Mouse (Mus musculus) heart, postnatal 10 days (tissue): ENCODE results near the gene Dgkg. TPM values are rescaled to one million over a fixed set of nuclear protein-coding genes. Genes with fewer than 3 reads are reported as not detected.

ENCODE experiments used
- DNase-seq, 2 experiments: peaks; one replicate each; pipeline ENCODE4 v3.0.0; 2021
- intact Hi-C: fragments of 180-260 bp; cut with DNase I; formaldehyde crosslinking; loops from one replicate; pipeline ENCODE4 v1.15.1; 2025
- total RNA-seq, 2 experiments: library from RNA; stranded (reverse); gene quantifications; 2 replicates each; pipeline ENCODE4 v1.2.3; 2021

Gene Dgkg
- under 1 TPM; 0.62 to 0.84 TPM for total RNA-seq

DNA sequence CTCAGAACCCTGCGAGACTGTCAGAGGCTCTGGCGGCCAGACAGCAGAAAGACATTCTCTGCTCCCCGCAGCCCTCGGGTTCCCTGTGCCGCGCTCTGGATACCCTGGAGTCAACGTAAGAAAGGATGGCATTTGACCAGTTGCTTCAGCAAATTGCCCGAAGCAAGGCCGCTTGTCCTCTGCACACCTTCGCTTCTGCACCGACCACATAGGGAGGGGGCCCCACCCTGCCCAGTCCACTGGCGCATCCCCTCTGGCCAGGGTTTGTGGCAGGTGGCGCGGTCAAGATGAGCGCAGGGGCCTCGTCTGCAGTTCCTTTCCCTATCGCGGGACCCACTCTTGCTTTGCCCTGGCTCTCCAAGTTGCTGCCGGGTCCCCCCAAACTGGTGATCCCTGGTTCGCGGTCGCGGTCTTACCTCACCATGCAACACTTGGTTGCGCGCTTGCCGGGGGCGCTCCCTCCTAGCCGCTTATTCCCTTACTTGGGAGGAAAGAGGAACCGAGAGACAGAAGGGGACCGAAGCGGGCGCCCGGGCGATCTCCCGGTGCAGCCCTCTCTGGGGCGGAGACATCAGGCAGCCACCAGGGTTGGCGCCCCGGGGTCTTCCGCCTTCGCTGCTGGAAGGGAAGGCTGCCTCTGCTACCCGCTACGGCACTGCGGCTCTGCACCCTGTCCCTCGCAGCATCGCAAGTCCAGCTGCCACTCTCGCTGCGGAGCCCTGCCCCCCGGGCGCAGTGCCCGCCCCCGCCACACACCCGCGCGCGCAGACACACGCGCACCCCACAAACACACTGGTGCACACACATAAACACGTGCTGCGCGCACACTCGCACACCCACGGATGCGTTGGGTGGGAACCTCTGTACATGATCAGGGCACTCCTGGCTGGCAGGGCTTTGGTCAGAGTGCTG is at the start of gene Dgkg:
Gene Dgkg, minus strand, starts transcription at position 689 of the 912 bp plus-strand sequence.
- intact Hi-C loops = no loop called here
- DNase-seq = peak; percentile 22 to 45

DNA sequence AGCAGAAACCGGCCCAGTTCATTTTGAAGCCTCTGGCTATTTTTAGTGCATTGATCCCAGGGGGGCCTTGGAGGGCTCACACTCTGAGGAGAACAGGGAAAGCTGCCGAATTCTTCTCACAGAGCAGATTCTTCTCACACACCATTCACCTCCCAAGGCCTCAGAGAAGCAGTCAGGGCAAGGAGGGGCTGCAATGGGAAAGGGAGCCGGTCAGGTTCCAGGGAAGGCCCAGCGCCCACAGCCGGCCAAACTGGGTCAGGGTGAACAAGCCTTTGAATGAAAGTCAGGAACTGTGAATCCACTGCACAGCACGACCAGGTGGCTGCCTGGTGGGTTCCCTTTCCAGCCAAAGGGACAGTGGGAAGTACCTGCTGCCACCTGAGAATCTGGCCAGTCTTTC is 47.9 kb upstream of the Dgkg start:
- DNase-seq = peak; percentile 24 to 56
- intact Hi-C loops = no loop called here

DNA sequence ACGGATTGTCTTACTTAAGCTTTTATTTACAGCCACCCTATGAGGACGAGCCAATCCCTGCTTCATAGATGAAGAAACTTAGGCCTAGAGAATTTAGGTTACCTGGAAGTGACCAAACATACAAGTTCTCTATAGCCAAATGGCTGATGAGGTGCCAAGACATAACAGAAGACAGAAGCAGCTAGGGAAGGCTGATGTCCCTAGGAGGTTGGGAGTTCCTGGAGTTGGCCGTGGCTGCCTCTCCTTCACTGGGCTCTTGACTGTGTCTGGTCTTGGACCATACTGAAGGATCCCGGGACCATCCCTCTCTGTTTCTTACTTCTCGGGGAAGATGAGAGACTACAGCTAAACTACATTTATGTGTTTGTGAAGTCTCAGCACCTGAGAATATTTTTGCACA is 47.1 kb upstream of the Dgkg start:
- no peak for DNase-seq
- intact Hi-C loops = no loop called here

DNA sequence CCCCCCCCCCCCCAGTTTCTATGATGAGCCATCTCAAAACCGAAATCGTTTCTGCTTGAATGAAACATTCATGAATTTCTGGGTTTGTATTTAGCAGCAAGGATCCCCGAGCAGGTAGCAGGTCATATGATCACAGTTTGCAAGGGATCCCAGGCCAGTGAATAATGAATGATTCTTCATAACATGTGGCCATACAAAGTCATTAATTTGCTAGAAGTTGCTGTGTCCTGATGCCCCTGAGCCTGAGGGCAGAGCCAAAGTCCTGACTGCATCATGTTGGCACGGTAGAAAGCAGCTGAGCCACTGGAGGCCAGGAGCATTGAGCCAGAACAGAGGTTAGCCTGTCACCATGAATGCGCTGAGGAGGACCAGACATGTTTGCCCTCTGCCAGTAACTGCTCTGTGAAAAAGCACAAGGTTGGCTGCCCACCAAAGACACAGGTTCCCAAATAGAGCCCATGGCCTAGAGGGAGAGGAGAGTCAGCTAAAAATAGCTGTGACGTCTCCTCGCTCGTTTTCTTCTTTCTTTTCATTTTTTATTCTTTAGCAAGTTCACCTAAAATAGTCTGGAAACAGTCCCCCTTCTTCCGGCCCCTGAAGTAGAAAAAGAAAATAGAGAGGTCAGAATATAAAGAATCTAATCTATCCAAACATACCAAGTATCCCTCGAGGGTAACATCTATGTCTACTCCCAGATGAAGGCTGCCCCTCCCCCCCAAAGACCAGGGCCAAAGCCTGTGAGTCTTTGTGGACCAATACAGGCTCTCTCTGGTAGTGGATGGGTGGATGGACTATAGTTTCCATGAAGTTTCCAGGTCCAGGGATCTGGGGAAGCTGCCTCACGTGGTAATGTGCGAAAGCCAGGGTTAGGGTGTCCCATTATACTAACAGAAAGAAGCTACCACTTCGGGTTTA is 42.1 kb upstream of the Dgkg start:
- peak; percentile 88 to 90 for DNase-seq
- intact Hi-C loops = no loop called here

DNA sequence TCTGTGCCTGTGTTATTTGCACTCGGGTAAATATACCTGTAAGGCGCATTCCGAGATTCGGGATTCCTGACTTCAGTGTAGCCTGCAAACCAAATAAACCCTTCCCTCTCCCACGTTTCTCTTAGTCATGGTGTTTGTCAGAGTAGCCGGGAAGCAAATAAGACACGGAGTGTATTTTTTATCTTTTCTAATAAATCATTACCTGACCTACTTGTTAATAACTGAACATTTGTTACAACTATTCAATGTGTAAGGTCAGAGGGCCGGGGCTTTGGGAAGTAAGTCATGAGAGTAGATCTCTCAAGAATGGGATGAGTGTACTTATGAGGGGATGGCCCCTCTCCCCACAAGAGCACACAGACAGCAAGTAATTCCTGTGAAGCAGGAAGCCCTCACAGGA is 41.1 kb upstream of the Dgkg start:
- no peak for DNase-seq
- intact Hi-C loops = no loop called here

DNA sequence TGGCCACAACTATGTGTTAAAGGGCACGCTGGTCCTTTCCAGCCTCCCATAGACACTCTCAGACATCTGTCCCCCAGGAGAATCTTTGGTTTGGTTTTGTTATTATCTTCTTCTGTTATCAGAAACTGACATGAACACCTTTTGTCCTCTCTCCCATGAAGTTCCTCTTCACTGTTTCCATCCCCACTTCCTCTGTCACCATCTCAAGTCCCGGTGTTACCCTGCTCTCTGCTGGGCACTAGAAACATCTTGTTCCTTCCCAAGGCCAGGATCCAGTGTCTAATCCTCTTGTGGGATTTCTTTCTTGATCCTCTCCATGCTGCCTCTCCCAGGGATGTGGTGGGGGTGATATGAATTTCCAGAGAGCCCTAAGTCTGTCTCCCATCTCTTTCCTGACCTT is 32.6 kb upstream of the Dgkg start:
- intact Hi-C loops = no loop called here
- DNase-seq = no peak

DNA sequence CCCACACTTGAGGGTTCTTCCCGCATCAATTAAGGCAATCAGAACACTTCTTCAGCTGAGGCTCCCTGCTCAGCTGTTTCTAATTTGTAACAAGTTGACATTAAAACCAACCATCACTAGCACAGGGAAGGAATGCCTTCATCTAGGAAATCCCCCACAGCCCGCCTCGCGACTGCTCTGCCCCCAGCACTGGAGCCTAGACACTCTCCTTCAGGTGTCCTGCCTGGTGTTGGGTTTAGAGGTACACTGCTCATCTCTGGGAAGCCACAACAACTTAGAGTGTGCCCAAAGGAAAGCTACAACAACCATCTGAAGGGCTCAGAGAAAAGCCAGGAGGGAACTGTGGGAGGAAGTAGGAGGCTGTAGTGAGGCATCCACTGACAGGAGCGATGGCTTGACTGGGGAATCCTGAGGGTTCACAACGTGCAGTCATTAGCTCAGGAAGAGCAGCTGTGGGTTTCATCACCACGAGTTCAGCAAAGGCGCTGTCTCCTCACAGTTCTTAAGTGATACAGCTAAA is 30.8 kb upstream of the Dgkg start:
- DNase-seq = no peak
- intact Hi-C loops = no loop called here

DNA sequence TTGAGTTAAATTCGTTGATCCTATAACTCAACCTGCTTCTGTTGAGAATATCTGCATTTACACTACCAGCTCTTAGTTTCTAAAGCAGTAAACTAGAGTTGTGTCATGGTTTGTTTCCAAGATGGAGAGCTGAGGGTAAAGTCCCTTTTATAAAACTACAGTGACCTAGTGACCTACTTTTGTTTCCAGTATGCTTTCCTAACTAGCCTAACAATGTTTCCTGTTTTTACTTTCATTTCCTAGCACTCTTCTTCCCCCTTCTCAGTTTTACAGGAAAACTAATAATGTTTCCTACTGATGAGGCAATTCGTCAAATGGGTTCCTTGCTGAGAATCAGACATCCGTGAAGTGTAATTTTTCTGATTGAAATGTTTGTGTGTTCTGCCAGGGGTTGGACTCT is 26.6 kb upstream of the Dgkg start:
- intact Hi-C loops = no loop called here
- DNase-seq = no peak

DNA sequence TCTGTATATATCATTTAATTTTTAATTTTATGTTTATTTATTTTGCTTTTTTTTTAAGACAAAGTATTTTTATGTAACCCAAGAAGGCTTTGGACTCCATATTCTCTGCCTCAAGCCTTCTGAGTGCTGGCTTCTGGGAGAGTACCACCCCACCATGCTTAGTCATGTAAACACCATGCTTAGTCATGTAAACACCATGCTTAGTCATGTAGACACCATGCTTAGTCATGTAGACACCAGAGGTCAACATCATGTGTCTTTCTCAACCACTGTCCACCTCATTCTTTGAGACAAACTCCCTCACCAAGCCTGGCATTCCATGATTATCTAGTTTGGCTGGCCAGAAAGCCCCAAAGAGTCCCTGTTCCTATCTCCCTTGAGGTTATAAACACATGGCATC is 25.7 kb upstream of the Dgkg start:
- intact Hi-C loops = no loop called here

DNA sequence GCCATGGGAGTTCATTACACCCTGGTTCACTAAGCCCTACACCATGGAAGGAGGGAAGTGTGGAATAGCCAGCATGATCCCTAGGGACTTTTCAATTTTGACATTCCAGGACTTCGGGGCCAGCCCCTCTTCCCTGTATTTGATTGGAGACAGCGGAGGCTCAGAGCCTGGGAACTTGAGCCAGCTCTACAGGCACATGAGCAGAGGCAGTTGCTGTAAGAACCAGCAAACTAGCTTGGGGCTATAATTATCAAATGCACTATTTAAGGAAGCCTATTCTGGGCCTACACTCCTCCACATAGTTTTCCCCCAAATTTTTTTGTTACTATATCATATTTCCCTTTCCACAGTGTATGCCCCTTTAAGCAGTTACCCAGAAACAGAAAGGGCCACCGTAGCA is 22.6 kb upstream of the Dgkg start:
- no peak for DNase-seq
- intact Hi-C loops = no loop called here

More for the DNA sequence above, 25.7 kb upstream of the Dgkg start:
- no peak for DNase-seq

DNA sequence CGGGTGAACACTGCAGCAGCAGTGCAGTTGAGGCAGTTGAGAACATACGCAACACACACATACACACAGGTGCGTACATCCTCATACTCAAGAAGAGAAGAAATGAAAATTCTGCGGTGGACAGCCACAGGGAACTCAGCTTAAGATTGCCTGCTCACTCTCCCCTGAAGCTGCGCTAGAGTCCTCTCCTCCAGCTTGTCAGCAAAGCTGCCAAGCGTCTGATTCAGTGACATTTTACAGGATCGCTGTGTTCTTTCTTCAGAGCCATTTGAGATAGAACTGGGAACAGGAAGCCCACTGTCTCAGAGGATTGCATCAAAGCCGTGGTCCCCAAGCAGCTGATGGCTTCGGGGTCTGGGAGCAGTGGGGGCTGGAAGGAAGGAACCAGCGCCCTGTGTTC is 17.6 kb upstream of the Dgkg start:
- DNase-seq = no peak
- intact Hi-C loops = no loop called here

DNA sequence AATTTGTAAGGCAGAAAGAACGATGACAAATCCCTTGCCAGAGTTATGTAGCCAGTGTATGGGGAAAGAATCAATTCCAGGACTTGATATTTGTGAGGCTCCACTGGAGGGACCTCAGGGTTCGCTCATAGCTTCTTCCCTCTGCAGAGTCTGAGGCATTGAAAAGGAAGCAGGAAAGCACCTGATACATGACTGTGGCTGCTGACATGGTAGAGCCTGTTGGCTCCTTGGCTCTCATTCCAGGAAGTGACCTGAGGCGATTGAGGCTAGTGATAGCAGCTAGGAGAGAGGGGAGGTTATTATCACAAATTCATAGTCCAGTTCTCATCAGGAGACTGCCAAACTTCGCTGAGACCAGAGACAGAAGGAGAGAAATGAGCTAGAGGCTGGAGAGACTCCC is 17.1 kb upstream of the Dgkg start:
- intact Hi-C loops = no loop called here
- DNase-seq = no peak

DNA sequence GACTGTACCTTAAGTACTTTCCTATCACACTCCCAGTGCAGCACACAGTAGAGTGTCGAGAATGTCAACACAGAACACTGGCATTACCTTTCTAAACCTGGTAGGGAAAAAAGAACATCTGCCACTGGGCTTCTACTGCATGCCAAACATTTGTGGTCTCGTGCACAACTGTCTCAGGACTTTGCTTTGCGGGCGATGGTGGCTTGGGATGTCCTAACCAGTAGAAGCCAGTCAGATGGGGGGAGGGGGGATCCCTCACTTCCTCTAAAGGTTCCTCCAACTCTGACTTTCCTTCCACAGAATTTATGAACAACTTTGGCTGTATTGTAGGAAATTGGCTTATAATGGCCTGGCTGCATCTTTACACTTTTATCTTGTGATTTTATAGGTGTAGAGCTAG is 7.0 kb upstream of the Dgkg start:
- intact Hi-C loops = no loop called here
- DNase-seq = no peak

DNA sequence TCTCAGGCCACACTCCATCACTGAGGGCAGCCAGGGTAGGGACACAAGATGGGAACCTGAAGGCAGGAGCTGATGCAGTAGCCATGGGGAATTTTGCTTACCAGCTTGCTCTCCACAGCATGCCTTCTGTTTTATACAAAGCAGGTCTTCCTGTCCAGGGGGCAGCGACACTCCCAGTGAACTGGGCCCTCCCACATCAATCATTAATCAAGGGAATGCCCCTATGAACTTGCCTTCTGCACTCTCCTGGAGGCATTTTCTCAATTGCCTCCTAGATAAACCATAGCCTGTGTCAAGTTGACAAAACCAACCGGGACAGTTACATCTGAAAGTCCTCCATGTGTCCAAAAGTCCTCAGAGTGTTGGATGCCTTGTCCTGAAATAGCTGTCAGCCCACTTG is 6.1 kb upstream of the Dgkg start:
- intact Hi-C loops = no loop called here
- no peak for DNase-seq

DNA sequence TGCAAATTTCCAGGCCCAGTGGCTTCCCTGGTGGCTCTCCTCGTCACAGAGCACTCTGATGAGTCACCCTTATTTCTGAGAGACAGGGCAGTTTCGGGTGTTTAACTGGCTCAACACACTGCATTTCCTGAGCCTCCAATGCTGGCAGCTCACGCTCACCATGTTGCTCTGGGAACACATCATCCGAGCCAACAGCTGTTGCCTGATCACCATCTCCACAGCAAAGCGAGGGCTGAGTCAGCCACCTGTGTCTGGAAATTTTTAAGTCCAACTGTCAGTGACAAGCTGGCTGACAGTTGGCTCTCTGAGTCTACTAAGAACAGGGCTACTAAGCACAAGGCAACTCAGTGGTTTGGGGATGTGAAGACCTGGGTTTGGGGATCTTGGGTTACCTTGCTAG is 4.1 kb upstream of the Dgkg start:
- intact Hi-C loops = no loop called here
- peak in 1 of 2 experiments; percentile 6 for DNase-seq

DNA sequence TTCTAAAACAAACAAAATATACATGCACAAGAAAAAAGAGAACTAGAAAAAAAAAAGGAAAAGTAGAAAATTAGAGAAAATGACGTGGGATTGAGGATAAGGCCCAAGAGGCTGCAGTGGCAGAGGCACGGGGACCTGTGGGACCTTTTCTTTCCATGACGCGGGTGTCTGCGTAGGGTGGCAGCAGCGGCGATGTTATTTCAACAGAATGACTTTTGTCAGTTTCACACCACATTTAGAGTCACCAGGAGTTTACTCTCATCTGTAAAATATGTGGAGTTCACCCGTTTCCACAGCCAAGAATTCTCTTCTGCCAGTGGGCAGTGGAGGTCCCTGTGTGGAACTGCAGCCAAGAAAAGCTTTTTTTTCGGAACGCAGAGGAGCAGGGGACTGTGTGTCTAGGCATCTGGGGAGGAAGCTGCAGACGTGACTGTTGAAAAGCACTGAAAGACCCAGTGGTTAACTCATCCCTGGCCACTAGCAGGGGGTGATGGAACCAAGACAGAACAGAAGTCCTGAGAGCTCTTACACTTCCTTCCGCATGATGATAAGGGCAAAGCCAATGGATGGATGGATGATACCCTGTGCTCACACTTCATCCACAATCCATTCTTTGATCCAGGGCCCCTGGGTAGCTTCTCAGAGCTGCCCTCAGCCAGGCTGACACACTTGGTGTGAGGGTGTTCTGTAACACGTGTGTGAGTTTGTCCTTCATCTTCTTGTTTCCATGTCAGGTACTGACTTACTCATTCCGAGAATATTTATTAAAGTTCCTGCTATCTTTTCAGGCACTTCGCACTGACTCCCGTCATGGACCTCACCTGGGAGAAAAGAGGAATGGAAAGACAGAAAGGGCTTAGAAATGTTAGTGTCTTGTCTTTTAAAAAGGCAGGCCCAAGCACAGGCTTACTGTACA is 1.1 kb upstream of the Dgkg start:
- no peak for DNase-seq
- intact Hi-C loops = no loop called here

DNA sequence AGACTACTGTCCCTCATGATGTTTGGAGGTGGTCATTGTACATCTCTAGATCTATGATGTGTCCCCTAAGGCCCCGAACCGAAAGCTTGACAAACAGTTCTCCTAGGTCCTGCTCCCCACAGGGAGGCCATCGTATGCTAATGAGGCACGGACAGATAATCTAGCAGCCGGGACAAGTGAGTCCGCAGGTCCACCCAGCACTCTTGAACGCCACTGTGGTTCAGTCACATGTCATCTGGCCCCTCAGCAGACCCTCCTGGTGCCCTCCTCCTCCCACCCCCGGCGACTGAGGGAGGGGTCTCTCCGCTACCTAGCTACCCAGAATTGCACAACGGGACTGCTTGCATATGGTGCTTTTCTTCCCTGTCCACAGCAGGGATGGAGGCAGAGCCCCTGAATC is 1.2 kb downstream of the Dgkg start:
- intact Hi-C loops = no loop called here
- no peak for DNase-seq

DNA sequence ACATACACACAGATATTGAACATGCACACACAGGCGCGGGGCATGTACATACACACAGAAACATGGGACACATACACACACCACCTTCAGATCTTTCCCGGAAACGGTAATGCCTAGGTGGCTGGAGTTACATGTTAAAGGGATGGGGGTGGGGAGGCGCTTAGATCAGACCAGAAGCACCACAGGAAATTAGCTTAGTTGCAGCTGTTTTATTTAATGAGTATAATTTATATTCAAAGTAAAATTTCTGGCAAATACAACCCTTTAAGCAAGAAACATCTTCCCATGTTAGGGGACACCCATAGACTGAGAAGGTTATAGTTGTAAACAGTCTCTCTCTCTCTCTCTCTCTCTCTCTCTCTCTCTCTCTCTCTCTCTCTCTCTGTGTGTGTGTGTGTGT is 1.8 kb downstream of the Dgkg start:
- DNase-seq = no peak
- intact Hi-C loops = no loop called here

DNA sequence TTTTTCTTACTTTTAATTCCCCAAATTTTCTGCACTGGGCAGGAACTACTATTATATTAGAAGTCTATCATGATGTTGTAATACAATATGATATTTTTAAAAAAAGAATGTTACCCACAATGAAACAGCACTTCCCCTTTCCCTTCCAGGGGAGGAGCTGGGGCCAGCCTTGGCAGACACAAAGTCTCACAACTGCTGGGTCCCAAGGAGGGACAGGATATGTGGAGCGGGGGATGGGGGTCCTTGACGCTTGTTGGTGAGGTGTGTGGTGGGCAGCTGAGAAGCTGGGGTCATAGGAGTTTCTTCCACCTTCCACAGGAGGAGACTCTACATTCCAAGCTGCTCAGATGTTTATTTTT is 2.6 kb downstream of the Dgkg start:
- intact Hi-C loops = loop anchor here (5.0 kb wide), 1 partner anchor 143 kb away; no protein-coding TSS in a partner anchor
- no peak for DNase-seq

DNA sequence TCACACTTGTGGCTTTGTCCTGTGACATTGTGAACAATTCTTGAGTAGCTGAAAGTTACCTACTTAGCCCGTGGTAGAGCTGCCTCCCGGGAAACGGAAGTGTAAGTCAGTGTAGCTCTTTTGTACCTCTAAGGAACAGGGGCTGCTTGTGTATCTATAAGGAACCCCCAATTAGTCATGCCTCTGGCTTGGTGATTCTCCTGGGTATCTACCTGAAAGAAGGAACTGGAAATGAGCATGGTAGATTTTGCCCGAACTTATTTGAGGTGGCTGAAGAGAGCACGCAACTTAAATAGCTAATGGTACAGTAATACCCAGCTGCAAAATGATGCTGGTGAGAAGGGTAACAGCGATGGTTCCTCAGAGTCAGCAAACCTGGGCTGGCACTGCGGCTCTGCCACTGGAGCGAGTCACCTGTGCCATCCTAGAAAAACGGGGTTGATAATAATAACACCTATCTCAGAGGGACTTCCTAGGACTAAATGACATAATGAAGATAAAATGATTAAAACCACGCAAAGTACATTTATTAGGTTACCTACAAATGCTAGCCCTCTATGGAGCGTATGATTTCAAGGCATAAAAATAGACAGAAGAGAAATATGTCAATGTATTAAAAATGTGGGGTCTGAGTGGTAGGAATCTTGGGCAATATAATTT is 3.1 kb downstream of the Dgkg start:
- no peak for DNase-seq
- intact Hi-C loops = loop anchor here (5.0 kb wide), 1 partner anchor 143 kb away; no protein-coding TSS in a partner anchor
